Mouse (Mus musculus): Measurements from ENCODE around the gene Mlh1. TPM values are rescaled to one million over a fixed set of nuclear protein-coding genes. Genes with fewer than 3 reads are reported as not detected.

Mlh1 gene
- polyA plus RNA-seq, 1 experiment = 11.4 TPM

DNA sequence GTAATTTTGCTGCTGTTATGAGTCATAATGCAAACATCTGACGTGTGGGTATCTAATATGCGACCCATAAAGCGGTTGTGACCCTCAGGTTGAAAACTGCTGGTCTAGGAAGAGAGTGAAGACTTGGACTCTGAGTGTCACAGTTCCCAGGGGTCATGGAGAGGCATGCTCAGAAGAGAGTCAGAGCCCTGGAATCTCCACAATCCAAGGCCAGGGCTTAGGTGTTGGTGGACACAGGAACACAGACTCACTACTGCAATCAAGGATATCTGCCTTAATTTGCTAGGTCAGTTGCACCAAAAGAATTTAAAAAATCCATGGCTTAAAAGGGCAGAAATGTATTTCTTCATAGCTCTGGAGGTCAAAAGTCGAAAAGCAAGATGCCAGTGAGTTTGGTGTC is 21.6 kb upstream of the Mlh1 start:
- no peaks in the 10 kb centered on the region for H3K36me3 ChIP-seq (ENCODE audit: control insufficient read depth, insufficient read depth)
- no peak overlapping the region for H3K4me2 ChIP-seq (ENCODE audit: low read depth)
- no peak overlapping the region for H3K4me3 ChIP-seq
- TF ChIP-seq TCF3 (IDR thresholded peaks at IDR 0.05; ENCODE audit: insufficient read length, low read depth) (no peak), POLR2A (IDR thresholded peaks at IDR 0.05; ENCODE audit: insufficient read length, low read depth) (no peak), MYOG (IDR thresholded peaks at IDR 0.05; ENCODE audit: control insufficient read depth in 1 of 3, insufficient read depth in 1 of 3, insufficient read length in 2 of 3, low read depth in 2 of 3) (no peak), SRF (IDR thresholded peaks at IDR 0.05; ENCODE audit: control insufficient read depth, insufficient read length, low read depth) (no peak), POLR2AphosphoS2 (IDR thresholded peaks at IDR 0.05; ENCODE audit: insufficient read length, low read depth) (no peak), REST (IDR thresholded peaks at IDR 0.05; ENCODE audit: insufficient read depth, insufficient read length) (no peak), E2F4 (IDR thresholded peaks at IDR 0.05; ENCODE audit: insufficient read depth) (no peak), MAX (IDR thresholded peaks at IDR 0.05; ENCODE audit: low read depth) (no peak), MYOD1 (IDR thresholded peaks at IDR 0.05; ENCODE audit: control insufficient read depth in 1 of 3, insufficient read length in 2 of 3, low read depth in 2 of 3) (no peak), CEBPB (IDR thresholded peaks at IDR 0.05; ENCODE audit: insufficient read depth, poor library complexity, severe bottlenecking) (no peak), TCF12 (IDR thresholded peaks at IDR 0.05; ENCODE audit: insufficient read depth, poor library complexity, severe bottlenecking) (no peak), USF1 (IDR thresholded peaks at IDR 0.05; ENCODE audit: low read depth) (no peak)
- H3ac ChIP-seq (ENCODE audit: control insufficient read depth, insufficient read length) = no peak overlapping the region
- H3K27me3 ChIP-seq (ENCODE audit: control insufficient read depth, insufficient read depth, insufficient read length) = no peaks in the 10 kb centered on the region
- no peaks in the 10 kb centered on the region for H3K79me2 ChIP-seq (ENCODE audit: control insufficient read depth, insufficient read depth)

- no peak overlapping the region for H3K4me3 ChIP-seq
- H3K27me3 ChIP-seq (ENCODE audit: control insufficient read depth, insufficient read depth, insufficient read length) = no peaks in the 10 kb centered on the region
- H3K79me2 ChIP-seq (ENCODE audit: control insufficient read depth, insufficient read depth) = no peaks in the 10 kb centered on the region
- TF ChIP-seq SRF (IDR thresholded peaks at IDR 0.05; ENCODE audit: control insufficient read depth, insufficient read length, low read depth) (no peak), REST (IDR thresholded peaks at IDR 0.05; ENCODE audit: insufficient read depth, insufficient read length) (no peak), MYOG (IDR thresholded peaks at IDR 0.05; ENCODE audit: control insufficient read depth in 1 of 3, insufficient read depth in 1 of 3, insufficient read length in 2 of 3, low read depth in 2 of 3) (no peak), MAX (IDR thresholded peaks at IDR 0.05; ENCODE audit: low read depth) (no peak), POLR2A (IDR thresholded peaks at IDR 0.05; ENCODE audit: insufficient read length, low read depth) (no peak), TCF3 (IDR thresholded peaks at IDR 0.05; ENCODE audit: insufficient read length, low read depth) (no peak), TCF12 (IDR thresholded peaks at IDR 0.05; ENCODE audit: insufficient read depth, poor library complexity, severe bottlenecking) (no peak), POLR2AphosphoS2 (IDR thresholded peaks at IDR 0.05; ENCODE audit: insufficient read length, low read depth) (no peak), USF1 (IDR thresholded peaks at IDR 0.05; ENCODE audit: low read depth) (no peak), E2F4 (IDR thresholded peaks at IDR 0.05; ENCODE audit: insufficient read depth) (no peak), CEBPB (IDR thresholded peaks at IDR 0.05; ENCODE audit: insufficient read depth, poor library complexity, severe bottlenecking) (no peak), MYOD1 (IDR thresholded peaks at IDR 0.05; ENCODE audit: control insufficient read depth in 1 of 3, insufficient read length in 2 of 3, low read depth in 2 of 3) (no peak)
- H3K36me3 ChIP-seq (ENCODE audit: control insufficient read depth, insufficient read depth) = no peaks in the 10 kb centered on the region
- H3K4me2 ChIP-seq (ENCODE audit: low read depth) = no peak overlapping the region
- no peak overlapping the region for H3ac ChIP-seq (ENCODE audit: control insufficient read depth, insufficient read length)
These were observed 19.0 kb upstream of the Mlh1 start for GRCm38 (mm10) chr9:111290539-111291100.

GRCm38 (mm10) chr9:111289832-111290339 is 18.3 kb upstream of the Mlh1 start:
- Histone ChIP-seq H3K79me2 (ENCODE audit: control insufficient read depth, insufficient read depth) (no peaks in the 10 kb centered on the region), H3K4me2 (ENCODE audit: low read depth) (peak overlapping the region; percentile 49), H3K4me3 (no peak overlapping the region), H3K27me3 (ENCODE audit: control insufficient read depth, insufficient read depth, insufficient read length) (no peaks in the 10 kb centered on the region), H3ac (ENCODE audit: control insufficient read depth, insufficient read length) (no peak overlapping the region), H3K36me3 (ENCODE audit: control insufficient read depth, insufficient read depth) (no peaks in the 10 kb centered on the region)
- TF ChIP-seq MYOG (IDR thresholded peaks at IDR 0.05; ENCODE audit: control insufficient read depth in 1 of 3, insufficient read depth in 1 of 3, insufficient read length in 2 of 3, low read depth in 2 of 3) (no peak), SRF (IDR thresholded peaks at IDR 0.05; ENCODE audit: control insufficient read depth, insufficient read length, low read depth) (no peak), POLR2AphosphoS2 (IDR thresholded peaks at IDR 0.05; ENCODE audit: insufficient read length, low read depth) (no peak), TCF3 (IDR thresholded peaks at IDR 0.05; ENCODE audit: insufficient read length, low read depth) (no peak), CEBPB (IDR thresholded peaks at IDR 0.05; ENCODE audit: insufficient read depth, poor library complexity, severe bottlenecking) (no peak), POLR2A (IDR thresholded peaks at IDR 0.05; ENCODE audit: insufficient read length, low read depth) (no peak), MAX (IDR thresholded peaks at IDR 0.05; ENCODE audit: low read depth) (no peak)

GRCm38 (mm10) chr9:111289294-111289831 is 17.8 kb upstream of the Mlh1 start:
- H3K4me2 ChIP-seq (ENCODE audit: low read depth) = peak overlapping the region; percentile 49
- TF ChIP-seq SRF (IDR thresholded peaks at IDR 0.05; ENCODE audit: control insufficient read depth, insufficient read length, low read depth) (no peak), CEBPB (IDR thresholded peaks at IDR 0.05; ENCODE audit: insufficient read depth, poor library complexity, severe bottlenecking) (no peak), TCF3 (IDR thresholded peaks at IDR 0.05; ENCODE audit: insufficient read length, low read depth) (no peak), MYOG (IDR thresholded peaks at IDR 0.05; ENCODE audit: control insufficient read depth in 1 of 3, insufficient read depth in 1 of 3, insufficient read length in 2 of 3, low read depth in 2 of 3) (no peak), POLR2A (IDR thresholded peaks at IDR 0.05; ENCODE audit: insufficient read length, low read depth) (no peak), TCF12 (IDR thresholded peaks at IDR 0.05; ENCODE audit: insufficient read depth, poor library complexity, severe bottlenecking) (no peak), MAX (IDR thresholded peaks at IDR 0.05; ENCODE audit: low read depth) (no peak), MYOD1 (IDR thresholded peaks at IDR 0.05; ENCODE audit: control insufficient read depth in 1 of 3, insufficient read length in 2 of 3, low read depth in 2 of 3) (no peak)
- H3K36me3 ChIP-seq (ENCODE audit: control insufficient read depth, insufficient read depth) = no peaks in the 10 kb centered on the region
- H3K27me3 ChIP-seq (ENCODE audit: control insufficient read depth, insufficient read depth, insufficient read length) = no peaks in the 10 kb centered on the region
- no peak overlapping the region for H3ac ChIP-seq (ENCODE audit: control insufficient read depth, insufficient read length)
- H3K79me2 ChIP-seq (ENCODE audit: control insufficient read depth, insufficient read depth) = no peaks in the 10 kb centered on the region
- H3K4me3 ChIP-seq = no peak overlapping the region
